Mouse (Mus musculus): Measurements from ENCODE around the gene Pla2g4d. TPM values are rescaled to one million over a fixed set of nuclear protein-coding genes. Genes with fewer than 3 reads are reported as not detected.

Pla2g4d gene
- polyA plus RNA-seq (2015; fragmentation: Nextera tagmentation; extraction: Ambion mirVana) = 0.11 TPM in 1 of 2 replicates, not detected in the other

GRCm38 (mm10) chr2:120288995-120289394 is at the start of gene Pla2g4d:
Pla2g4d (minus strand) TSS chr2:120289197.
- no peaks in the 10 kb centered on the region; the same call in 1 of the 2 replicates for H3K4me1 ChIP-seq
- H3K27ac ChIP-seq = no peak within 1 kb of the TSS
- H3K4me2 ChIP-seq = no peak within 1 kb of the TSS
- no peak within 1 kb of the TSS for H3K4me3 ChIP-seq
- no peaks in the 10 kb centered on the region for H3K9me3 ChIP-seq
- H3K9ac ChIP-seq = no peak within 1 kb of the TSS
- no peaks in the 10 kb centered on the region; the same call in 1 of the 2 replicates for H3K27me3 ChIP-seq
- 78% methylated on average over 5 of the region's 5 CpGs for WGBS
- H3K36me3 ChIP-seq = no peaks in the 10 kb centered on the region
- ATAC-seq (ENCODE audit: insufficient number of reproducible peaks, insufficient read depth, low FRiP score, low TSS enrichment, low read depth) = no peak

DNA sequence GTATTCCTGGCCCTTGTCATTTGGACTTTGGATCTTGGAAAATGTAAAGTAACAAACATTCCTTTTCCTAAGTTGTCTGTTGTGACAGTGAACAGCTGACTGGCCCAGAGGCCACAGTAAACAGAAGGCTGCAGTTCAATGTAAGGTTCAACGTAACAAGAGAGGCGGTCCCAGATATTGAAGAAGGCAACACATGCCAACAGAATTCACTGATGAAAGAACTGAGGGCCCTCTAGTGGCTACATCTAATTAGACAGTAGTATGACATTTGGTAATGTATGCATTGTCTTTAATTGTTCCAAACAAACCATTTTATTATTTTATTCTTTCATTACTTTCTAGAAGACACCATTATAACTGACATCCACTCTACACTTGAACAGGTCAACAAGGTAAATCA is 48.9 kb upstream of the Pla2g4d start:
- 67% methylated on average over 2 of the region's 2 CpGs for WGBS
- H3K36me3 ChIP-seq = peaks cover 91% of the 10 kb centered on the region

DNA sequence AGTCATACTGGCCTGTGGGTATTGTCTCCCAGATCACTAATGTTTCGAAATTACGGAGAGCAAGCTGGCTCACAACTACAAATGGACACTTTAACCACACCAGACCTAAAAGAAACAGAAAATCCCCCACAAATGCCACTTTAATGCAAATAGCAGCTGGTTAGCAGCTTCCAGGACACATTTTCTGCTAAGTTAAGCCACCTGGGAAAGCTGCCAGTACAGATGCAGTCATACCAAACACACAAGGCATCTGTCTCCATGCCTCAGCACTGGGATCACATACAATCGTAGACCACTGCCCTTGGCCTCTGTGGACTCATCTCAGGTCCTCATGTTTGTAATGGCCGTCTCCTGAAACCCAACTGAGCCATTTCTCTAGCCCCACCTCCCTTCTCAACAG is 42.6 kb upstream of the Pla2g4d start:
- H3K36me3 ChIP-seq = peaks cover 85% of the 10 kb centered on the region
- no peak for ATAC-seq (ENCODE audit: insufficient number of reproducible peaks, insufficient read depth, low FRiP score, low TSS enrichment, low read depth)
- WGBS = 82% methylated on average over 4 of the region's 4 CpGs
- H3K4me2 ChIP-seq = no peak overlapping the region
- H3K9ac ChIP-seq = no peak overlapping the region
- no peak overlapping the region; the same call in 1 of the 2 replicates for H3K27ac ChIP-seq
- H3K27me3 ChIP-seq = no peaks in the 10 kb centered on the region
- no peak overlapping the region for H3K4me3 ChIP-seq
- H3K9me3 ChIP-seq = no peaks in the 10 kb centered on the region
- H3K4me1 ChIP-seq = no peaks in the 10 kb centered on the region

More for the DNA sequence above, 48.9 kb upstream of the Pla2g4d start:
- Histone ChIP-seq H3K9me3 (no peaks in the 10 kb centered on the region), H3K9ac (no peak overlapping the region), H3K27ac (no peak overlapping the region), H3K4me3 (no peak overlapping the region), H3K4me1 (no peaks in the 10 kb centered on the region), H3K4me2 (no peak overlapping the region), H3K27me3 (no peaks in the 10 kb centered on the region)
- ATAC-seq (ENCODE audit: insufficient number of reproducible peaks, insufficient read depth, low FRiP score, low TSS enrichment, low read depth) = no peak

- 70% methylated on average over 4 of the region's 4 CpGs for WGBS
These were observed 26.1 kb upstream of the Pla2g4d start for GRCm38 (mm10) chr2:120315077-120315476.

GRCm38 (mm10) chr2:120314487-120314886 is 25.5 kb upstream of the Pla2g4d start:
- no peaks in the 10 kb centered on the region for H3K4me1 ChIP-seq
- H3K4me3 ChIP-seq = no peak overlapping the region
- no peak overlapping the region for H3K9ac ChIP-seq
- H3K27ac ChIP-seq = no peak overlapping the region
- ATAC-seq (ENCODE audit: insufficient number of reproducible peaks, insufficient read depth, low FRiP score, low TSS enrichment, low read depth) = no peak
- H3K27me3 ChIP-seq = no peaks in the 10 kb centered on the region; the same call in 1 of the 2 replicates
- 88% methylated on average over 4 of the region's 4 CpGs for WGBS
- H3K9me3 ChIP-seq = no peaks in the 10 kb centered on the region
- peaks cover 36% of the 10 kb centered on the region for H3K36me3 ChIP-seq
- no peak overlapping the region for H3K4me2 ChIP-seq

More at GRCm38 (mm10) chr2:120315077-120315476, 26.1 kb upstream of the Pla2g4d start:
- no peak overlapping the region for H3K27ac ChIP-seq
- no peak for ATAC-seq (ENCODE audit: insufficient number of reproducible peaks, insufficient read depth, low FRiP score, low TSS enrichment, low read depth)
- no peaks in the 10 kb centered on the region; the same call in 1 of the 2 replicates for H3K27me3 ChIP-seq
- H3K4me2 ChIP-seq = no peak overlapping the region
- H3K36me3 ChIP-seq = peaks cover 39% of the 10 kb centered on the region
- no peak overlapping the region for H3K4me3 ChIP-seq
- H3K4me1 ChIP-seq = no peaks in the 10 kb centered on the region
- no peak overlapping the region for H3K9ac ChIP-seq
- H3K9me3 ChIP-seq = no peaks in the 10 kb centered on the region

- Histone ChIP-seq H3K9me3 (no peaks in the 10 kb centered on the region), H3K4me3 (no peak within 1 kb of the TSS), H3K36me3 (peaks cover 31% of the 10 kb centered on the region), H3K4me1 (no peaks in the 10 kb centered on the region), H3K4me2 (no peak within 1 kb of the TSS), H3K27me3 (no peaks in the 10 kb centered on the region; the same call in 1 of the 2 replicates), H3K9ac (no peak within 1 kb of the TSS), H3K27ac (no peak within 1 kb of the TSS)
- 59% methylated on average over 3 of the region's 3 CpGs for WGBS
- ATAC-seq (ENCODE audit: insufficient number of reproducible peaks, insufficient read depth, low FRiP score, low TSS enrichment, low read depth) = no peak
These were observed 25.0 kb upstream of the Pla2g4d start, which contains the start of gene Pla2g4f for GRCm38 (mm10) chr2:120313976-120314375. Pla2g4f (minus strand) TSS chr2:120314165.

DNA sequence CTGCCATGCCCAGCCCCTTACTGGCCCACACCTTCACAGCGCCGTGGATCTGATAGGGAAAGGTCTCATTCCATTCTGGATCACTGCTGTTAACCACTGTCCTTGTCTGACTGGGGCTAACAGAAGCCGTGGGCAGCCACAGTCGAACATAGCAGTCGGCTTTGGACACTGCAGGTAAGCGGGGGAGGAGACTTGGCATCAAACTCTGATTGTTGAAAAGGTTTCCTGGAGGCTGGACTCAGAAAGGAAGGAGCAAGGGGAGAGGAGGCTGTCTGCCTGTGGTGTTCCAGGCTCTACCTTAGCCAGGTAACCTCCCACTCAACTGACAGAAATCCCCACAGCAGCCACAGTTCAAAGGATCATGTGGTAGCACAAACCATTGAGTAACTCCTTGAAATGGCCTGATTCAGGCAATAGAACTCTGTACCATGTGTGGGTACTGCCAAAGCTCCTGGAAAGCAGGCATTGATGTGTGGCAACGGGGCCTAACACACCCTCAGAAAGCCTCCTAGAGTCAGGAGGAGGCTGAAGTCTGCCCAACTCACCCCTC is 23.4 kb upstream of the Pla2g4d start:
- Histone ChIP-seq H3K9ac (no peak overlapping the region), H3K36me3 (peaks cover 15% of the 10 kb centered on the region), H3K4me1 (no peaks in the 10 kb centered on the region), H3K9me3 (no peaks in the 10 kb centered on the region), H3K4me3 (no peak overlapping the region), H3K27ac (no peak overlapping the region), H3K27me3 (no peaks in the 10 kb centered on the region; the same call in 1 of the 2 replicates), H3K4me2 (no peak overlapping the region)
- no peak for ATAC-seq (ENCODE audit: insufficient number of reproducible peaks, insufficient read depth, low FRiP score, low TSS enrichment, low read depth)
- WGBS = 83% methylated on average over 7 of the region's 7 CpGs

DNA sequence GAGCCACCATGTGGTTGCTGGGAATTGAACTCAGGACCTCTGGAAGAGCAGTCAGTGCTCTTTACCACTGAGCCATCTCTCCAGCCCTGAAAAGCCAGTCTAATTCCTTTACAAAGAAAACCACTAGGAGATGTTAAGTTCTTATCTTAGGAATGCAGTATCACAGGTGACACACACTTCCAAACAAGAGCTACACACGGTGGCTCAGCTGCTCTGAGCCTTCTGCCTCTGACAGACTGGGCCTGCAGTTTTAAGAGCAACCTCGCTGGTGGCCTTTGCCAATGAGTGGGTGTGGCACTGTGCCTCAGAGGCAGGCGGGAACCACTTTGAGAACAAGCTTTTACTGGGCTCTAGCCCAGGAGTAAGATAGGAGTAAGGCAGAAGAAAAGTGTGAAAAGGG is 15.1 kb upstream of the Pla2g4d start:
- no peak overlapping the region for H3K27ac ChIP-seq
- H3K27me3 ChIP-seq = no peaks in the 10 kb centered on the region
- ATAC-seq (ENCODE audit: insufficient number of reproducible peaks, insufficient read depth, low FRiP score, low TSS enrichment, low read depth) = no peak
- H3K4me3 ChIP-seq = no peak overlapping the region
- H3K9me3 ChIP-seq = no peaks in the 10 kb centered on the region
- H3K4me2 ChIP-seq = no peak overlapping the region
- H3K4me1 ChIP-seq = no peaks in the 10 kb centered on the region
- H3K36me3 ChIP-seq = no peaks in the 10 kb centered on the region
- 30% methylated on average over 3 of the region's 3 CpGs for WGBS
- no peak overlapping the region for H3K9ac ChIP-seq

DNA sequence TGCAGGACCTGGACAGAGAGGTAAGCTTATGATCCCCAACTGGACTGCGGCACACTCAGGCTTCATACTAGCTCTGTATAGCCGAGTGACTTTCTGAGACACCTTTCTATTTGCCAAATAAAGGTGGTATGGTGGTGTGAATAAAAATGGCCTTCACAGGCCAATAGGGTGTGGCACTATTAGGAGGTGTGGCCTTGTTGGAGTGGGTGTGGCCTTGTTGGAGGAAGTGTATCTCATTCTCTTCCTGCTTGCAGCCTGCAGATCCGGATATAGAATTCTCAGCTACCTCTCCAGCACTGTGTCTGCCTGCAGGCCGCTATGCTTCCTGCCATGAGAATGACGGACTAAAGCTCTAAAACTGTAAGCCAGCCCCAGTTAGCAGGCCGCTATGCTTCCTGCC is 12.1 kb upstream of the Pla2g4d start:
- Histone ChIP-seq H3K4me2 (no peak overlapping the region), H3K9me3 (no peaks in the 10 kb centered on the region), H3K9ac (no peak overlapping the region), H3K4me3 (no peak overlapping the region), H3K36me3 (no peaks in the 10 kb centered on the region), H3K4me1 (no peaks in the 10 kb centered on the region), H3K27me3 (no peaks in the 10 kb centered on the region), H3K27ac (no peak overlapping the region)
- WGBS = 89% methylated on average over 6 of the region's 6 CpGs
- ATAC-seq (ENCODE audit: insufficient number of reproducible peaks, insufficient read depth, low FRiP score, low TSS enrichment, low read depth) = no peak

GRCm38 (mm10) chr2:120299866-120300265 is 10.9 kb upstream of the Pla2g4d start:
- 83% methylated on average over 4 of the region's 4 CpGs for WGBS
- H3K4me1 ChIP-seq = no peaks in the 10 kb centered on the region
- no peak for ATAC-seq (ENCODE audit: insufficient number of reproducible peaks, insufficient read depth, low FRiP score, low TSS enrichment, low read depth)
- no peaks in the 10 kb centered on the region for H3K9me3 ChIP-seq
- no peak overlapping the region for H3K4me2 ChIP-seq
- H3K27ac ChIP-seq = no peak overlapping the region
- H3K36me3 ChIP-seq = no peaks in the 10 kb centered on the region
- H3K27me3 ChIP-seq = no peaks in the 10 kb centered on the region
- H3K9ac ChIP-seq = no peak overlapping the region
- no peak overlapping the region for H3K4me3 ChIP-seq

DNA sequence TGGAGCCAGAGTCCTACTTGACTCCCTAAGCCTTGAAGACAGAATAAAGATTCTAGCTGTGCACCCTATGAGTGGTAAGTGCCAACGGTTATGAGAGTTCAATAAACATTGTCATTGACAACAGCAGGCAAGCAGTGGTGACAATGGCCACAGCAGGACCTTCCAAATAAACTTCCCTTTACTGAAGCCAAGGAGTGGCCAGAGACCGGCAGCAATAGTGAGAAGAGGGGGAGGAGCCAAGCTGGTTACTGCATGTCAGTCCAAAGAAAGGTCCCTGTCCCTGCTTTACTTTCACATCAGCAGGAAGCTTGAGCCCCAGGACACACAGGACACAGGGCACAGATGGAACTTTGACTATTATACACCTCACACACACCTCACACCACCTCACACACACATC is 7.2 kb upstream of the Pla2g4d start:
- Histone ChIP-seq H3K9me3 (no peaks in the 10 kb centered on the region), H3K4me2 (no peak overlapping the region), H3K27ac (no peak overlapping the region), H3K9ac (no peak overlapping the region), H3K4me3 (no peak overlapping the region), H3K36me3 (no peaks in the 10 kb centered on the region), H3K27me3 (no peaks in the 10 kb centered on the region), H3K4me1 (no peaks in the 10 kb centered on the region)
- ATAC-seq (ENCODE audit: insufficient number of reproducible peaks, insufficient read depth, low FRiP score, low TSS enrichment, low read depth) = no peak
- WGBS = 18% methylated on average over 2 of the region's 2 CpGs

- 83% methylated on average over 8 of the region's 9 CpGs for WGBS
- Histone ChIP-seq H3K9ac (no peak overlapping the region), H3K4me1 (no peaks in the 10 kb centered on the region), H3K27ac (no peak overlapping the region), H3K27me3 (no peaks in the 10 kb centered on the region; the same call in 1 of the 2 replicates), H3K4me2 (no peak overlapping the region), H3K4me3 (no peak overlapping the region), H3K36me3 (no peaks in the 10 kb centered on the region), H3K9me3 (no peaks in the 10 kb centered on the region)
- ATAC-seq (ENCODE audit: insufficient number of reproducible peaks, insufficient read depth, low FRiP score, low TSS enrichment, low read depth) = no peak
These were observed 2.6 kb upstream of the Pla2g4d start for GRCm38 (mm10) chr2:120291471-120292078.

Data from embryonic facial prominence, embryonic 13.5 days (tissue).